Mouse (Mus musculus) urinary bladder, postnatal 10 days (tissue): Measurements from ENCODE around the gene Sh3bp1.

Source experiments
- DNase-seq: peaks from one replicate; pipeline ENCODE4 v3.0.0; 2022; ENCODE audit warnings: low spot score

The Sh3bp1 gene

GRCm38 (mm10) chr15:78947657-78948056, 48.1 kb downstream of the Sh3bp1 start, which contains the start of gene Triobp:
Gene Triobp (plus strand): TSS chr15:78947724.
- peak; percentile 38 for DNase-seq

- DNase-seq: no peak
These were observed 48.7 kb downstream of the Sh3bp1 start for GRCm38 (mm10) chr15:78948152-78948725.

- no peak for DNase-seq
These were observed 49.3 kb downstream of the Sh3bp1 start for GRCm38 (mm10) chr15:78948883-78949282.

GRCm38 (mm10) chr15:78955663-78956062, 56.1 kb downstream of the Sh3bp1 start:
- no peak for DNase-seq

- DNase-seq: no peak
These were observed 56.8 kb downstream of the Sh3bp1 start for GRCm38 (mm10) chr15:78956351-78956750.

GRCm38 (mm10) chr15:78957021-78957420, 57.5 kb downstream of the Sh3bp1 start:
- no peak for DNase-seq

GRCm38 (mm10) chr15:78959537-78959936, 60.0 kb downstream of the Sh3bp1 start:
- no peak for DNase-seq

GRCm38 (mm10) chr15:78960088-78960487, 60.5 kb downstream of the Sh3bp1 start:
- DNase-seq: no peak
